Mouse (Mus musculus) bone marrow, adult 2 months (tissue): ENCODE data around the gene Gm20888. TPM values are rescaled to one million over a fixed set of nuclear protein-coding genes. Genes with fewer than 3 reads are reported as not detected.
"Not testable (repeated sequence)": the region's sequence is repeated elsewhere in the genome, so short reads cannot be mapped to it uniquely, and the experiment has no call there.

ENCODE experiments used
- H3K27ac ChIP-seq: fragments of 200-500 bp; 2 replicates; pipeline ENCODE4 v1.5.1; 2012; ENCODE audit warnings: low read depth, mild to moderate bottlenecking, control low read depth, inconsistent platforms, low read length; ENCODE audit not compliant: control insufficient read depth, poor library complexity, insufficient read depth
- H3K4me1 ChIP-seq: fragments of 200-500 bp; 2 replicates; pipeline ENCODE4 v1.6.1; 2011; ENCODE audit warnings: low read length; ENCODE audit not compliant: control insufficient read depth, insufficient read depth
- H3K4me3 ChIP-seq: fragments of 200-500 bp; replicated peaks from 2 replicates; pipeline ENCODE3; 2011; ENCODE audit warnings: mild to moderate bottlenecking, low read depth, low read length, control low read depth; ENCODE audit not compliant: control insufficient read depth
- WGBS: fragments of 180-500 bp; shearing (Covaris S2); methylation state at CpG from one replicate; pipeline ENCODE4 v1.1.7; 2018; 5-methylcytosine and 5-hydroxymethylcytosine counted together
- polyA plus RNA-seq: library from polyadenylated mRNA; stranded (reverse); fragments of >200 nt; gene quantifications from 2 replicates; pipeline ENCODE4 v1.2.4, GENCODE M21; 2011; ENCODE audit warnings: low replicate concordance; ENCODE audit not compliant: missing spikeins, insufficient read depth, insufficient read length

The Gm20888 gene
- polyA plus RNA-seq = not detected in 2 replicates

DNA sequence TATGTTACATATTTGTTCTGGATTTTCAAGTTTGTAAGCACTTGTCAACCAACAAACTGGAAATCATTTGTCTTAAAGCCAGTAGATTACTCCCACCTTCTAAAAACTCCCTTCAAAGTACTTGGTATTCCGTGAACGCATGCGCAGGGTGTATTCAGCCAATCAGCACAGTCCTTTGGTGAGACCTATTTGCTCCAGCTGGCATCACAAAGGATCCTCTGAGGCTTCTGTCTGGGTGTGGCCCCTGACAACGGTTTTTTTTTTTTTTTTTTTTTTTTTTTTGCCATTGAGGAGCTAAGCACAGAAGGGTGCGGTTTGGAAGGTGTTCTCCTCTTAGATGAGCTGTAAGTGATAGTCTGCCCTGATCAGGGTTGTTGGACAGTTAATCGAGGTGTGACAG is at the start of gene Gm20888:
Gm20888 (plus strand) TSS at position 301 of the 400 bp plus-strand sequence.
- not testable (repeated sequence) for H3K4me3 ChIP-seq, H3K27ac ChIP-seq, H3K4me1 ChIP-seq
- WGBS = no CpG with 5 or more reads among the region's 6 CpGs

Other genes with a start within 250 kb of the Gm20888 start
- not detected in 2 replicates for gene Gm21118, start 168.2 kb upstream of the Gm20888 start, polyA plus RNA-seq
- gene Gm29423, start 138.6 kb upstream of the Gm20888 start, polyA plus RNA-seq = not detected in 2 replicates
- gene Gm29644, start 138.5 kb upstream of the Gm20888 start, polyA plus RNA-seq = not detected in 2 replicates